ENCODE assay signal across 10 mouse cellular contexts in the genomic region with DNA sequence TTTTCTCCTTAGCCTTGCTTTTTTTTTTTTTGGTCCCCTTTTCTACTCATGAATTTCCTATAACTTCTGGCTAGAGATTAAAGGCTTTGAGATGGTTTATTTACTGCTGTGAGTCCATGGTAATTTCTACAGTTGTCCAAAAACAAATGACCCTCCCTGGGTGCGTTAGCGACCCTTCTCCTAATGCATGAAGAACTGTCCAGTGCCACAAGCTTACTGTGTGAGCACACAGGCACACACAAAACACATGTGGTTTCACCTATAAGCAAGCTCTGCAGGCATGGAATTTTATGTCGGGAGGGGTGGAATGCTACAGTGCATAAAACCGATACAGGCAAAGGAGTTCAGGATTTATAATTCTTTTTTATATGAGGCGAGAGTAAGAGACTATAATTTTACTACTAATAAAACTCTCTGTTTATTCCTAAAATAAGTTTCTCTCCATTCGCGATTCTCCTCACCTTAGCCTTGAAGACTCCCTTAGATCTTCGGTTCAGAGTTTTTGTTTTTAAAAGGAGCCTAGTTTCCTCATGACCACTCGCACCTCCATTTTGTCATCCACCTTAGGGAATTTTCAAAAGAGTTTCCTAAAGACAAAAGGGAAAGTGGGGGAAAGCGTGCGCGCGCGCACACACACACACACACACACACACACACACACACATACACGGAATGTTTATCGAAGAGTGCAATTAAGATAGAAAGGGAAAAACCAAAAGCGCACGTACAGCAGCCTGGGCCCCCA. TPM values are rescaled to one million over a fixed set of nuclear protein-coding genes. Genes with fewer than 3 reads are reported as not detected.
A peak's percentile ranks its signal among the peaks of the same experiment; 100 is the strongest.
DNase-seq lines count a peak whose midpoint lies in the region; ATAC-seq and TF ChIP-seq lines count a peak whose summit lies in the region.
"Had no signal": no experiment of that assay in that cellular context is flagged by ENCODE, and none has a peak within 500 bp of the region (broad histone marks: within the 10 kb centered on the region; RNA-seq: fewer than 3 reads in every experiment).

No protein-coding gene starts in this region.

- no peak overlapping the region for H3K9ac ChIP-seq in kidney, embryonic 16.5 days (replicated peaks; ENCODE audit: low read length)
- peak overlapping the region; percentile 41 for H3K9ac ChIP-seq in limb, embryonic 11.5 days (ENCODE audit: low read length)
- no peak overlapping the region for H3K9ac ChIP-seq in neural tube, embryonic 13.5 days

- peaks cover 9% of the 10 kb centered on the region for H3K4me1 ChIP-seq in kidney, embryonic 16.5 days (ENCODE audit: insufficient read depth, low read length)
- H3K4me1 ChIP-seq in embryonic fibroblast, embryonic 13.5 days (ENCODE audit: control insufficient read depth, insufficient read depth, low read length) = no peaks in the 10 kb centered on the region
- peaks cover 17% of the 10 kb centered on the region for H3K4me1 ChIP-seq in limb, embryonic 11.5 days (ENCODE audit: control insufficient read depth, insufficient read depth, low read length)
- peaks cover 8% of the 10 kb centered on the region; the same call in 1 of the 2 replicates for H3K4me1 ChIP-seq in neural tube, embryonic 13.5 days (replicated peaks)

- no peak for DNase-seq in kidney, postnatal 10 days
- DNase-seq in limb, embryonic 11.5 days (ENCODE audit: low spot score) = peak; percentile 54
- no peak for DNase-seq in frontal cortex, postnatal 36 days (ENCODE audit: low spot score in 2 of 2)
- DNase-seq in left cerebral cortex, adult 8-10 months (ENCODE audit: low spot score in 2 of 2) = no peak
- DNase-seq in T-cell, adult 2 months (ENCODE audit: low spot score) = no peak
- DNase-seq: cerebellum, postnatal 36 days; kidney, adult 9 months had no signal

- H3K36me3 ChIP-seq in kidney, embryonic 16.5 days (ENCODE audit: insufficient read depth, low read length) = no peaks in the 10 kb centered on the region
- no peaks in the 10 kb centered on the region for H3K36me3 ChIP-seq in limb, embryonic 11.5 days (ENCODE audit: control insufficient read depth, insufficient read depth, low read length)
- H3K36me3 ChIP-seq in neural tube, embryonic 13.5 days = no peaks in the 10 kb centered on the region

- peak overlapping the region; percentile 51 for H3K4me2 ChIP-seq in kidney, embryonic 16.5 days (replicated peaks; ENCODE audit: low read depth, low read length)
- peak overlapping the region; percentile 85 for H3K4me2 ChIP-seq in limb, embryonic 11.5 days (ENCODE audit: low read depth, severe bottlenecking)
- H3K4me2 ChIP-seq in neural tube, embryonic 13.5 days = peak overlapping the region; percentile 43

- H3K4me3 ChIP-seq in kidney, embryonic 16.5 days (ENCODE audit: low read length) = peak overlapping the region; percentile 36
- peak overlapping the region; percentile 22; the same call in 1 of the 2 replicates for H3K4me3 ChIP-seq in embryonic fibroblast, embryonic 13.5 days (ENCODE audit: insufficient read depth, low read length)
- peak overlapping the region; percentile 35 for H3K4me3 ChIP-seq in limb, embryonic 11.5 days (ENCODE audit: low read depth, low read length)
- peak overlapping the region; percentile 16 for H3K4me3 ChIP-seq in neural tube, embryonic 13.5 days

- no peak for ATAC-seq in kidney, embryonic 16.5 days (ENCODE audit: low FRiP score, low TSS enrichment)
- ATAC-seq in limb, embryonic 11.5 days (ENCODE audit: insufficient number of reproducible peaks, low FRiP score, low TSS enrichment, low read depth) = no peak
- no peak for ATAC-seq in neural tube, embryonic 13.5 days (ENCODE audit: low read depth)

- H3K27me3 ChIP-seq in kidney, embryonic 16.5 days (ENCODE audit: insufficient read depth, low read length) = peaks cover 87% of the 10 kb centered on the region
- H3K27me3 ChIP-seq in limb, embryonic 11.5 days (ENCODE audit: control insufficient read depth, insufficient read depth, low read length) = peaks cover 4% of the 10 kb centered on the region
- H3K27me3 ChIP-seq in neural tube, embryonic 13.5 days = peaks cover 100% of the 10 kb centered on the region

- no peaks in the 10 kb centered on the region for H3K9me3 ChIP-seq in kidney, embryonic 16.5 days (ENCODE audit: low read length)
- H3K9me3 ChIP-seq in limb, embryonic 11.5 days (ENCODE audit: control insufficient read depth, low read length) = no peaks in the 10 kb centered on the region
- no peaks in the 10 kb centered on the region for H3K9me3 ChIP-seq in neural tube, embryonic 13.5 days

- no peak for TF ChIP-seq CTCF in embryonic fibroblast, embryonic 13.5 days (IDR thresholded peaks at IDR 0.05; ENCODE audit: borderline replicate concordance, insufficient read depth, low read length)

- H3K27ac ChIP-seq in kidney, embryonic 16.5 days (ENCODE audit: low read length) = no peak overlapping the region
- no peak overlapping the region for H3K27ac ChIP-seq in embryonic fibroblast, embryonic 13.5 days (ENCODE audit: insufficient read depth, low read length)
- H3K27ac ChIP-seq in limb, embryonic 11.5 days (replicated peaks; ENCODE audit: low read depth, low read length) = no peak overlapping the region
- H3K27ac ChIP-seq in neural tube, embryonic 13.5 days (replicated peaks) = no peak overlapping the region

- no peak for TF ChIP-seq POLR2A in embryonic fibroblast, embryonic 13.5 days (IDR thresholded peaks at IDR 0.05; ENCODE audit: low read depth, low read length)

- 3% methylated on average over 18 of the region's 18 CpGs for WGBS in kidney, embryonic 16.5 days
- 2% methylated on average over 18 of the region's 18 CpGs for WGBS in limb, embryonic 11.5 days
- 2% methylated on average over 18 of the region's 18 CpGs for WGBS in neural tube, embryonic 13.5 days

RNA-seq across cellular contexts. Expression of gene Alx3, which starts 12.5 kb away (rescaled TPM):
- 0.09 TPM in 1 of 2 replicates, not detected in the other for polyA plus RNA-seq in kidney, embryonic 16.5 days (2015; fragmentation: Nextera tagmentation; extraction: Ambion mirVana)
- polyA plus RNA-seq in embryonic fibroblast, embryonic 13.5 days (2011; ENCODE audit: insufficient read length, low read depth, missing spikeins) = 1.8 and 1.9 TPM in 2 replicates
- polyA plus RNA-seq in limb, embryonic 11.5 days (2014; fragmentation: Nextera tagmentation; extraction: Ambion mirVana) = 19.9 and 20.2 TPM in 2 replicates
- 0.58 TPM in 1 of 2 replicates, not detected in the other for polyA plus RNA-seq in neural tube, embryonic 13.5 days (2015; fragmentation: Nextera tagmentation; extraction: Ambion mirVana)
- total RNA-seq in left cerebral cortex, adult 8-10 months (2022) = 1 to 10 TPM in 2 of 4 experiments, under 1 TPM in 2; 0.53 to 2.4 (median 0.82) TPM

RNA-seq across cellular contexts. Expression of gene Ubl4b, which starts 27.4 kb away (rescaled TPM):
- polyA plus RNA-seq in kidney, embryonic 16.5 days (2015; fragmentation: Nextera tagmentation; extraction: Ambion mirVana) = not detected in 2 replicates
- polyA plus RNA-seq in embryonic fibroblast, embryonic 13.5 days (2011; ENCODE audit: insufficient read length, low read depth, missing spikeins) = 0.37 TPM in 1 of 2 replicates, not detected in the other
- polyA plus RNA-seq in limb, embryonic 11.5 days (2014; fragmentation: Nextera tagmentation; extraction: Ambion mirVana) = 0.17 and 0.23 TPM in 2 replicates
- polyA plus RNA-seq in neural tube, embryonic 13.5 days (2015; fragmentation: Nextera tagmentation; extraction: Ambion mirVana) = not detected in 2 replicates
- under 1 TPM in 1 of 4 experiments, not detected in 3; 0.70 TPM for total RNA-seq in left cerebral cortex, adult 8-10 months (2022)

RNA-seq across cellular contexts. Expression of gene Gm10961, which starts 48.8 kb away (rescaled TPM):
- not detected in 2 replicates for polyA plus RNA-seq in kidney, embryonic 16.5 days (2015; fragmentation: Nextera tagmentation; extraction: Ambion mirVana)
- not detected in 2 replicates for polyA plus RNA-seq in embryonic fibroblast, embryonic 13.5 days (2011; ENCODE audit: insufficient read length, low read depth, missing spikeins)
- not detected in 2 replicates for polyA plus RNA-seq in limb, embryonic 11.5 days (2014; fragmentation: Nextera tagmentation; extraction: Ambion mirVana)
- not detected in 2 replicates for polyA plus RNA-seq in neural tube, embryonic 13.5 days (2015; fragmentation: Nextera tagmentation; extraction: Ambion mirVana)
- not detected for total RNA-seq in left cerebral cortex, adult 8-10 months (2022)

RNA-seq across cellular contexts. Expression of gene Strip1, which starts 49.2 kb away (rescaled TPM):
- polyA plus RNA-seq in kidney, embryonic 16.5 days (2015; fragmentation: Nextera tagmentation; extraction: Ambion mirVana) = 46.8 and 46.9 TPM in 2 replicates
- 39.1 and 41.7 TPM in 2 replicates for polyA plus RNA-seq in embryonic fibroblast, embryonic 13.5 days (2011; ENCODE audit: insufficient read length, low read depth, missing spikeins)
- polyA plus RNA-seq in limb, embryonic 11.5 days (2014; fragmentation: Nextera tagmentation; extraction: Ambion mirVana) = 76.1 and 78.4 TPM in 2 replicates
- polyA plus RNA-seq in neural tube, embryonic 13.5 days (2015; fragmentation: Nextera tagmentation; extraction: Ambion mirVana) = 128 and 133 TPM in 2 replicates
- 10 to 100 TPM; 52.3 to 62.6 (median 55.1) TPM for total RNA-seq in left cerebral cortex, adult 8-10 months (2022)
